Mouse (Mus musculus) heart, embryonic 15.5 days (tissue): ENCODE results near the gene 1810037I17Rik. TPM values are rescaled to one million over a fixed set of nuclear protein-coding genes. Genes with fewer than 3 reads are reported as not detected.

ENCODE experiments used
- ATAC-seq: fragments of 200-750 bp; cut with Nextera tagmentation; replicated peaks from 2 replicates; pipeline ENCODE4 v1.8.0; 2017; ENCODE audit warnings: low read depth, moderate TSS enrichment; ENCODE audit not compliant: insufficient number of reproducible peaks, insufficient read depth, low FRiP score
- H3K27ac ChIP-seq: fragments of 300-500 bp; sonication (generic); 2 replicates; pipeline ENCODE4 v1.5.1; 2015; ENCODE audit warnings: mild to moderate bottlenecking, inconsistent platforms
- H3K27me3 ChIP-seq: fragments of 300-500 bp; sonication (generic); 2 replicates; pipeline ENCODE4 v1.6.1; 2015; ENCODE audit warnings: inconsistent platforms
- H3K36me3 ChIP-seq: fragments of 300-500 bp; sonication (generic); 2 replicates; pipeline ENCODE4 v1.6.1; 2015; ENCODE audit warnings: mild to moderate bottlenecking, inconsistent platforms
- H3K4me1 ChIP-seq: fragments of 300-500 bp; sonication (generic); replicated peaks from 2 replicates; pipeline ENCODE4 v1.6.1; 2015; ENCODE audit warnings: inconsistent platforms
- H3K4me2 ChIP-seq: fragments of 300-500 bp; sonication (generic); 2 replicates; pipeline ENCODE4 v1.6.1; 2015; ENCODE audit warnings: inconsistent platforms, mild to moderate bottlenecking, moderate library complexity
- H3K4me3 ChIP-seq: fragments of 300-500 bp; sonication (generic); 2 replicates; pipeline ENCODE4 v1.5.1; 2015; ENCODE audit warnings: mild to moderate bottlenecking, inconsistent platforms
- H3K9ac ChIP-seq: fragments of 300-500 bp; sonication (generic); 2 replicates; pipeline ENCODE4 v1.6.1; 2015; ENCODE audit warnings: mild to moderate bottlenecking, inconsistent platforms
- H3K9me3 ChIP-seq: fragments of 300-500 bp; sonication (generic); replicated peaks from 2 replicates; pipeline ENCODE4 v1.6.1; 2016; ENCODE audit warnings: inconsistent platforms
- WGBS: fragments of 180-500 bp; shearing (Covaris S2); methylation state at CpG from one replicate; pipeline ENCODE4 v1.1.7; 2015; ENCODE audit warnings: mixed read lengths; 5-methylcytosine and 5-hydroxymethylcytosine counted together
- polyA plus RNA-seq: library from polyadenylated mRNA; unstranded; fragments of >200 nt; fragmentation: Nextera tagmentation; extraction: Ambion mirVana; gene quantifications from 2 replicates; pipeline ENCODE4 v1.2.1, GENCODE M21; 2015

The 1810037I17Rik gene
- polyA plus RNA-seq, 1 experiment from 2014 or later, result 124 TPM

GRCm38 (mm10) chr3:122939215-122939614, 15.2 kb downstream of the 1810037I17Rik start:
- no peaks in the 10 kb centered on the region for H3K9me3 ChIP-seq
- WGBS, result 54% methylated on average over 2 of the region's 2 CpGs
- no peaks in the 10 kb centered on the region for H3K27me3 ChIP-seq
- H3K4me2 ChIP-seq, result no peak overlapping the region
- ATAC-seq, result no peak
- 0 out of 2 replicates have a peak, but pooled peaks cover under 1% of the 10 kb centered on the region for H3K4me1 ChIP-seq
- H3K27ac ChIP-seq, result no peak overlapping the region
- H3K4me3 ChIP-seq, result no peak overlapping the region
- H3K36me3 ChIP-seq, result 0 out of 2 replicates have a peak, but pooled peaks cover 6% of the 10 kb centered on the region
- H3K9ac ChIP-seq, result no peak overlapping the region

DNA sequence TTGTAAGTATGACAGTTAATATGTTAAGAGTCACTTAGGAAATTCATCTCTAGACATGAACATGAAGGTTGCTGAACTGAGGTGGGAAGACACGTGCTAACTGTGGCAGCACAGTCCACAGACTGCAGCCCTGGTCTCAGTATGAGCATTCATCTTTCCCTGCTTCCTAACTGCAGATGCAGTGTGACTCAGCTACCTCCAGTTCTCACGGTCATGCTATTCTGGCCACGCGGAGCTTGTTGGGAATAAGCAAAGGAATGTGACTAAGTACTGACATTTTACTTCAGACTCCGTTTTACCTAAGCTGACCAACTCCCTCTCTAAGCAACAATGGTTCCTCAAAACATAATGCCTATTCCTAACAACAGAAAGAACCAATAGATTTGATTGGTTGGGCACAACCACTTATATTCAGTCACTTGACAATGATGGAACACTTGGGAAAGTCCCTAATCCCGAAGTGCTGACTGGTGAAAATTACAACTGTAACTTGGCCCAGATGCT, 19.4 kb downstream of the 1810037I17Rik start:
- Histone ChIP-seq H3K4me1 (no peaks in the 10 kb centered on the region), H3K4me3 (no peak overlapping the region), H3K9me3 (no peaks in the 10 kb centered on the region), H3K9ac (no peak overlapping the region), H3K4me2 (no peak overlapping the region), H3K27me3 (no peaks in the 10 kb centered on the region), H3K36me3 (peaks cover 8% of the 10 kb centered on the region; the same call in 1 of the 2 replicates), H3K27ac (no peak overlapping the region)
- WGBS, result 61% methylated on average over 6 of the region's 6 CpGs
- ATAC-seq, result no peak

DNA sequence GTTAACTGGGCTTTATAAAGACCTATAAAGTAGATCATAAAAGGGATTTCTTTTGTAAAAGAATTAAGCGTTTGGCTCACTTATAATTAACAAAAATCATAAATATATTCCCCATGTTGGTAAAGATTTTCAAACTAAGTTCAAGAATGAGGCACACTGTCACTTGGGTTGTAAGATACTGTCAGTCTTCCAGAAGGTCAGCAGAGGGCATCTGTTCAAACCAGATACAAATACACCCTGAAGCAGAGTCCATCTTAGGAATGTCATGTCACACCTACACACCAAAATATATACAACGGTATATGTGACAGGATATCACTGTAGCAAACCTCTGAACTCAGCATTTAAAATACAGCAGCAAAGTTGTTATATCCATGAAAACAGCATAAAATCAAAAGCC, 26.1 kb downstream of the 1810037I17Rik start:
- Histone ChIP-seq H3K27me3 (no peaks in the 10 kb centered on the region), H3K27ac (no peak overlapping the region), H3K36me3 (peaks cover 28% of the 10 kb centered on the region), H3K9me3 (no peaks in the 10 kb centered on the region), H3K4me2 (no peak overlapping the region), H3K4me3 (no peak overlapping the region), H3K9ac (no peak overlapping the region), H3K4me1 (no peaks in the 10 kb centered on the region)
- 76% methylated on average over 2 of the region's 2 CpGs for WGBS
- no peak for ATAC-seq

DNA sequence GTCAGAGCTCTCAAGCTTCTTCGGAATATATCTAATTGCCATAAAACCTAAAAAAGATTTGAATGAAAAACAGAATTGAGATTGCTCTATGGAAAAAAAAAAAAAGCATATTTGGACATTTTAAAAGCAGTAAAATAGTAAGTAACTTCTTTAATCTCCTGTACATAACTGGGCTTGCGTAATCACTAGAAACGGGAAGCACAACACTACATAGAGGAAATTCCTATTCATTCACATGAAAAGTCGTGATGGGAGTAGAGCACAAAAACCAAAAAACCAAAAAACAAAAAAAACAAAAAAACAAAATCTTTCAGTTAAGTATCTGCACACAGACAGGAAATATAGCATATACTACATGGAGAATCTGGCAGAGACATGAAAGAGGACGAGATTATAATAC, 40.3 kb downstream of the 1810037I17Rik start:
- no peak overlapping the region for H3K27ac ChIP-seq
- no peak overlapping the region for H3K9ac ChIP-seq
- no peak overlapping the region for H3K4me3 ChIP-seq
- H3K9me3 ChIP-seq, result no peaks in the 10 kb centered on the region
- ATAC-seq, result no peak
- WGBS, result 72% methylated on average over 5 of the region's 5 CpGs
- peaks cover 19% of the 10 kb centered on the region; the same call in 1 of the 2 replicates for H3K36me3 ChIP-seq
- H3K4me1 ChIP-seq, result no peaks in the 10 kb centered on the region
- no peaks in the 10 kb centered on the region for H3K27me3 ChIP-seq
- no peak overlapping the region for H3K4me2 ChIP-seq

DNA sequence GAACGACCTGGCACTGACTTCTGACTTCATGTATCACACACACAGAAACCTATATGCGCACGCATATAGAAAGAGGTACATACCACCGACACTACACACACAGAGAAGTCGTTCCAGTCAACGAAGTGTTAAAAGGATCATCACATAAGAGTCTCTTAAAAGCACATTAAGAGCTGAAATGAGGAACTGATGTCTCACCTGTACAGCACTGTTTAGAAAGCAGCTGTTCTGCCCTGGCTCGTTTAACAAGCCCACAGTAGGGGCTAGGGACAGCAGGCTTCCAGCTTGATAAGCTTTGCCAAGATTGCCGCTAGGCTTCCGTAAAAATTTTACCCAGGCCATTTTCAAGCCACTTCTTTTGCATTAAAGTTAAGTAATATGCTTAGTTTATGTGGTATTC, 44.4 kb downstream of the 1810037I17Rik start:
- H3K9ac ChIP-seq, result no peak overlapping the region
- no peak for ATAC-seq
- no peak overlapping the region for H3K4me2 ChIP-seq
- no peak overlapping the region for H3K4me3 ChIP-seq
- no peak overlapping the region for H3K27ac ChIP-seq
- H3K9me3 ChIP-seq, result no peaks in the 10 kb centered on the region
- 89% methylated on average over 9 of the region's 9 CpGs for WGBS
- peaks cover 7% of the 10 kb centered on the region; the same call in 1 of the 2 replicates for H3K36me3 ChIP-seq
- no peaks in the 10 kb centered on the region for H3K27me3 ChIP-seq
- H3K4me1 ChIP-seq, result no peaks in the 10 kb centered on the region

- ATAC-seq, result no peak
- Histone ChIP-seq H3K4me1 (peaks cover 13% of the 10 kb centered on the region), H3K9ac (no peak overlapping the region), H3K9me3 (no peaks in the 10 kb centered on the region), H3K4me3 (no peak overlapping the region), H3K36me3 (peaks cover 7% of the 10 kb centered on the region; the same call in 1 of the 2 replicates), H3K4me2 (no peak overlapping the region), H3K27me3 (no peaks in the 10 kb centered on the region), H3K27ac (no peak overlapping the region)
- WGBS, result 76% methylated on average over 3 of the region's 3 CpGs
These were observed 48.3 kb downstream of the 1810037I17Rik start for GRCm38 (mm10) chr3:122972126-122972822.

GRCm38 (mm10) chr3:122974833-122975232, 50.8 kb downstream of the 1810037I17Rik start:
- WGBS, result 76% methylated on average over 3 of the region's 3 CpGs
- no peak overlapping the region for H3K4me2 ChIP-seq
- peaks cover 13% of the 10 kb centered on the region for H3K4me1 ChIP-seq
- no peak overlapping the region for H3K4me3 ChIP-seq
- H3K27me3 ChIP-seq, result no peaks in the 10 kb centered on the region
- no peak for ATAC-seq
- no peak overlapping the region for H3K27ac ChIP-seq
- H3K9ac ChIP-seq, result no peak overlapping the region
- no peaks in the 10 kb centered on the region for H3K36me3 ChIP-seq
- H3K9me3 ChIP-seq, result no peaks in the 10 kb centered on the region

- no peaks in the 10 kb centered on the region for H3K27me3 ChIP-seq
- no peak overlapping the region for H3K4me2 ChIP-seq
- H3K4me3 ChIP-seq, result no peak overlapping the region
- H3K36me3 ChIP-seq, result no peaks in the 10 kb centered on the region
- no peak overlapping the region for H3K9ac ChIP-seq
- peaks cover 13% of the 10 kb centered on the region for H3K4me1 ChIP-seq
- no peaks in the 10 kb centered on the region for H3K9me3 ChIP-seq
- WGBS, result 59% methylated on average over 4 of the region's 4 CpGs
- ATAC-seq, result no peak
- no peak overlapping the region for H3K27ac ChIP-seq
These were observed 51.4 kb downstream of the 1810037I17Rik start for GRCm38 (mm10) chr3:122975363-122975762.

Other genes starting within 250 kb of the 1810037I17Rik start
- 2.6 and 3.9 TPM in 2 replicates for gene Pde5a, start 195.3 kb upstream of the 1810037I17Rik start, polyA plus RNA-seq
- gene Fabp2, start 29.1 kb upstream of the 1810037I17Rik start, polyA plus RNA-seq, result 0.30 TPM in 1 of 2 replicates, not detected in the other
- gene Gm10959, start 4.8 kb upstream of the 1810037I17Rik start, polyA plus RNA-seq, result not detected in 2 replicates
- gene Usp53, start 60.3 kb downstream of the 1810037I17Rik start, polyA plus RNA-seq, result 6.3 and 7.2 TPM in 2 replicates
- 178 and 261 TPM in 2 replicates for gene Myoz2, start 110.8 kb downstream of the 1810037I17Rik start, polyA plus RNA-seq